Mouse (Mus musculus) bone marrow macrophage, adult 2 months (primary cell): ENCODE measurements at regions not wholly inside any gene's neighbourhood (a gene's known extent, or its start where the extent isn't known, plus 50 kb on each side); places are given as distances from the start of the nearest gene placed in this dataset.

Source experiments
- CTCF ChIP-seq: IDR thresholded peaks from 2 replicates; pipeline ENCODE4 v1.5.1; 2012; ENCODE audit warnings: low read depth, mild to moderate bottlenecking, low read length, moderate library complexity
- POLR2A ChIP-seq: IDR thresholded peaks from 2 replicates; pipeline ENCODE4 v1.6.1; 2012; ENCODE audit warnings: mild to moderate bottlenecking, low read depth, low read length, borderline replicate concordance

GRCm38 (mm10) chr14:25112832-25113231 is 346.2 kb upstream of the Zmiz1 start:
- TF ChIP-seq POLR2A = no peak
- no peak for TF ChIP-seq CTCF
